Mouse (Mus musculus): ENCODE results near the gene Abcg4.

DNA sequence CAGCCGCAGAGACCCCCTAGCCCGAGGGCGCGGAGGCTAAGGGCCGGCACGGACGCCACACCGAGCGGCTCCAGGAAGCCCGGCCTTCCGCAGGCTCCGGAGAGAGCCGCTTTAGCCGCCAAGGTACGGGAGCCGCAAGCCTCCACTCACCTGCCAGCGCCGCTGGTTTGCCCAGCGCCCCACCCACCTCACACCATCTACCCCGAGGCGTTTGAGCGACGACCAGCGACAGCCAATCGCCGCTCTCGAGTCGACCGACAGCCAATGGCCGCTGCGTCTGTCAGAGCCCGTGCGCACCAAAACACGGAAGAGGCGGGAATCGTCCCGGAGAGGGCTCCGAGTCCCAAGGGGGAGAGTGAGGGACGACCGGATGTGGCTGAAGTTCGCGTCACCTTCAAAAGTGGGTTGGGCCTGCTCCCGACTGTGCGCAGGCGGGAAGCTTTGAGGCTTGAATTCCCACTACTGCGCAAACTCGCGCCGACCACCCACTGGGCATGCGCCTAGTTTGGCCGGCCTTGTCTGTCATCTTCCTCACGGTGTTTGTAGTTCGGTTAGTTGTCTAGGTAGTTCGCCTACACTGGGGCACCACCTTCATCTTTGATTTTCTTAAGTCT, 17.2 kb upstream of the Abcg4 start, which contains the start of gene Hinfp:
- TF ChIP-seq POLR2A (IDR thresholded peaks at IDR 0.05; ENCODE audit: control insufficient read depth in 1 of 2, insufficient read depth in 1 of 2, low read depth in 1 of 2, low read length in 2 of 2, poor library complexity in 1 of 2): peak; percentile 79 to 98
- TF ChIP-seq MAFK (IDR thresholded peaks at IDR 0.05; ENCODE audit: borderline replicate concordance, low read depth, low read length): no peak
- TF ChIP-seq CTCF (IDR thresholded peaks at IDR 0.05 in 2 of 3, conservative IDR thresholded peaks at IDR 0.05 in 1 of 3; ENCODE audit: control insufficient read depth in 1 of 3, insufficient read depth in 1 of 3, low read depth in 2 of 3, low read length in 3 of 3, poor library complexity in 1 of 3, severe bottlenecking in 1 of 3): no peak
- TF ChIP-seq ELF1 (IDR thresholded peaks at IDR 0.05; ENCODE audit: low read depth, low read length): peak; percentile 99
- no peak for TF ChIP-seq POLR2AphosphoS5 (IDR thresholded peaks at IDR 0.05; ENCODE audit: borderline replicate concordance, low read depth, low read length)
- no peak for TF ChIP-seq JUND (IDR thresholded peaks at IDR 0.05; ENCODE audit: low read depth, low read length)
- no peak for TF ChIP-seq ZC3H11A (IDR thresholded peaks at IDR 0.05; ENCODE audit: low read depth, low read length)
- peak; percentile 96 for TF ChIP-seq NRF1 (IDR thresholded peaks at IDR 0.05; ENCODE audit: insufficient read depth, low read depth, low read length, poor library complexity, severe bottlenecking)
- peak; percentile 88 for TF ChIP-seq MAX (IDR thresholded peaks at IDR 0.05; ENCODE audit: low read length)
- TF ChIP-seq BHLHE40 (IDR thresholded peaks at IDR 0.05; ENCODE audit: borderline replicate concordance, low read depth, low read length): peak; percentile 52; the same call in 1 of the 2 replicates
- TF ChIP-seq TBP (IDR thresholded peaks at IDR 0.05; ENCODE audit: low read depth, low read length): peak; percentile 83
- TF ChIP-seq NELFE (IDR thresholded peaks at IDR 0.05; ENCODE audit: low read depth, low read length): peak; percentile 95

All from MEL (cell line).